Mouse (Mus musculus): Measurements from ENCODE around the gene Ntn1.

Ntn1 gene

GRCm38 (mm10) chr11:68324863-68325262, 75.8 kb downstream of the Ntn1 start:
- DNase-seq = no peak

GRCm38 (mm10) chr11:68321417-68321816, 79.2 kb downstream of the Ntn1 start:
- no peak for DNase-seq

GRCm38 (mm10) chr11:68315551-68316130, 85.0 kb downstream of the Ntn1 start:
- no peak for DNase-seq

GRCm38 (mm10) chr11:68313861-68314260, 86.8 kb downstream of the Ntn1 start:
- DNase-seq = no peak

- DNase-seq = no peak
These were observed 87.6 kb downstream of the Ntn1 start for GRCm38 (mm10) chr11:68313065-68313464.

- no peak for DNase-seq
These were observed 91.6 kb downstream of the Ntn1 start for GRCm38 (mm10) chr11:68308911-68309580.

GRCm38 (mm10) chr11:68305997-68306396, 94.6 kb downstream of the Ntn1 start:
- DNase-seq = no peak

- DNase-seq = no peak
These were observed 98.3 kb downstream of the Ntn1 start for GRCm38 (mm10) chr11:68302323-68302722.

GRCm38 (mm10) chr11:68301660-68302059, 99.0 kb downstream of the Ntn1 start:
- DNase-seq = no peak

GRCm38 (mm10) chr11:68295474-68295873, 105.1 kb downstream of the Ntn1 start:
- DNase-seq = no peak

- no peak for DNase-seq
These were observed 110.0 kb downstream of the Ntn1 start for GRCm38 (mm10) chr11:68290631-68291030.

GRCm38 (mm10) chr11:68287331-68287730, 113.3 kb downstream of the Ntn1 start:
- no peak for DNase-seq

- no peak for DNase-seq
These were observed 114.3 kb downstream of the Ntn1 start for GRCm38 (mm10) chr11:68286142-68286808.

- no peak for DNase-seq
These were observed 114.9 kb downstream of the Ntn1 start for GRCm38 (mm10) chr11:68285754-68286141.

GRCm38 (mm10) chr11:68280001-68280510, 120.6 kb downstream of the Ntn1 start:
- DNase-seq = no peak

- DNase-seq = peak; percentile 51 to 73
These were observed 123.7 kb downstream of the Ntn1 start for GRCm38 (mm10) chr11:68276945-68277344.

GRCm38 (mm10) chr11:68274331-68274811, 126.3 kb downstream of the Ntn1 start:
- no peak for DNase-seq

GRCm38 (mm10) chr11:68273855-68274254, 126.8 kb downstream of the Ntn1 start:
- no peak for DNase-seq

- peak; percentile 76 to 85 for DNase-seq
These were observed 129.7 kb downstream of the Ntn1 start for GRCm38 (mm10) chr11:68270730-68271467.

GRCm38 (mm10) chr11:68264276-68264675, 136.3 kb downstream of the Ntn1 start:
- no peak for DNase-seq

GRCm38 (mm10) chr11:68263100-68263499, 137.5 kb downstream of the Ntn1 start:
- DNase-seq = no peak

- DNase-seq = peak in 1 of 2 experiments; percentile 45
These were observed 139.3 kb downstream of the Ntn1 start for GRCm38 (mm10) chr11:68261162-68261892.

Data from thymus, postnatal 36 days (tissue).